Mouse (Mus musculus) heart, embryonic 16.5 days (tissue): Measurements from ENCODE around the gene 4933400A11Rik. TPM values are rescaled to one million over a fixed set of nuclear protein-coding genes. Genes with fewer than 3 reads are reported as not detected.

Experiments
- ATAC-seq: fragments of 200-750 bp; cut with Nextera tagmentation; replicated peaks from 2 replicates; pipeline ENCODE4 v1.8.0; 2017; ENCODE audit warnings: moderate number of reproducible peaks; ENCODE audit not compliant: insufficient read depth, low FRiP score; ENCODE audit errors: extremely low read depth
- H3K27ac ChIP-seq: fragments of 300-500 bp; sonication (generic); 2 replicates; pipeline ENCODE4 v1.5.1; 2014; ENCODE audit warnings: mild to moderate bottlenecking, low read length, control low read depth, moderate library complexity
- H3K27me3 ChIP-seq: fragments of 300-500 bp; sonication (generic); 2 replicates; pipeline ENCODE4 v1.6.1; 2014; ENCODE audit warnings: low read length, mixed read lengths; ENCODE audit not compliant: control insufficient read depth, insufficient read depth
- H3K36me3 ChIP-seq: fragments of 300-500 bp; sonication (generic); 2 replicates; pipeline ENCODE4 v1.6.1; 2014; ENCODE audit not compliant: control insufficient read depth, insufficient read depth
- H3K4me1 ChIP-seq: fragments of 300-500 bp; sonication (generic); 2 replicates; pipeline ENCODE4 v1.6.1; 2014; ENCODE audit warnings: low read length, mixed read lengths; ENCODE audit not compliant: control insufficient read depth, insufficient read depth
- H3K4me2 ChIP-seq: fragments of 300-500 bp; sonication (generic); 2 replicates; pipeline ENCODE4 v1.6.1; 2014; ENCODE audit warnings: low read depth, mild to moderate bottlenecking, control low read depth, low read length
- H3K4me3 ChIP-seq: fragments of 300-500 bp; sonication (generic); 2 replicates; pipeline ENCODE4 v1.5.1; 2014; ENCODE audit warnings: mild to moderate bottlenecking, control low read depth, low read length
- H3K9ac ChIP-seq: fragments of 300-500 bp; sonication (generic); 2 replicates; pipeline ENCODE4 v1.6.1; 2014; ENCODE audit warnings: low read length, control low read depth
- H3K9me3 ChIP-seq: fragments of 300-500 bp; sonication (generic); replicated peaks from 2 replicates; pipeline ENCODE4 v1.6.1; 2016; ENCODE audit warnings: low read length; ENCODE audit not compliant: control insufficient read depth
- WGBS: fragments of 180-500 bp; shearing (Covaris S2); extraction: QIAGEN DNeasy Blood & Tissue Kit; methylation state at CpG from one replicate; pipeline ENCODE4 v1.1.7; 2014; 5-methylcytosine and 5-hydroxymethylcytosine counted together
- polyA plus RNA-seq: library from polyadenylated mRNA; unstranded; fragments of >200 nt; fragmentation: Nextera tagmentation; extraction: Ambion mirVana; gene quantifications from 2 replicates; pipeline ENCODE4 v1.2.1, GENCODE M21; 2015

4933400A11Rik gene
- 0.44 and 0.45 TPM in 2 replicates for polyA plus RNA-seq

DNA sequence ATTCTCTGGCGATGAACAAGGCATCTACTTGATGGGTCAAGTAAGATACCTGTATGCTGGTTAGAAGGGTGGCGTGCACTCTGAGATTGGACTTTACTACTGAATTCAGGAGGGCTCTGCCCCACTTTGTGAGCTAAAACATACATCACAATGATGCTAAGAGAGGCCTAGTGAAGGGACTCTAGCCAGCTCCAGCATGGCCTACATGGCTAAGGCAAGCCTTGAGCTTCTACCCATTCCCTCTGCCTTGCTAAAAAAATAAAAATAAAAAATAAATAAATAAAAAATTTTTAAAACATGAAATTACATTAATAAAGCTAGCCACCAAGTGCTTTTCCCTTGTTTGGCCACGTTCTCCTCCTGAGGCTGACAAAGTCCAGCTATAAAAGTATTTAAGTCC is at the start of gene 4933400A11Rik:
TSS of gene 4933400A11Rik (minus strand) at position 101 of the 400 bp plus-strand sequence.
- H3K36me3 ChIP-seq: no peaks in the 10 kb centered on the region
- no peaks in the 10 kb centered on the region for H3K4me1 ChIP-seq
- H3K9me3 ChIP-seq: no peaks in the 10 kb centered on the region
- H3K9ac ChIP-seq: no peak within 1 kb of the TSS
- no peak within 1 kb of the TSS for H3K4me3 ChIP-seq
- H3K27ac ChIP-seq: no peak within 1 kb of the TSS
- no peak within 1 kb of the TSS for H3K4me2 ChIP-seq
- ATAC-seq: no peak
- H3K27me3 ChIP-seq: no peaks in the 10 kb centered on the region
- WGBS: 86% methylated on average over 3 of the region's 3 CpGs

DNA sequence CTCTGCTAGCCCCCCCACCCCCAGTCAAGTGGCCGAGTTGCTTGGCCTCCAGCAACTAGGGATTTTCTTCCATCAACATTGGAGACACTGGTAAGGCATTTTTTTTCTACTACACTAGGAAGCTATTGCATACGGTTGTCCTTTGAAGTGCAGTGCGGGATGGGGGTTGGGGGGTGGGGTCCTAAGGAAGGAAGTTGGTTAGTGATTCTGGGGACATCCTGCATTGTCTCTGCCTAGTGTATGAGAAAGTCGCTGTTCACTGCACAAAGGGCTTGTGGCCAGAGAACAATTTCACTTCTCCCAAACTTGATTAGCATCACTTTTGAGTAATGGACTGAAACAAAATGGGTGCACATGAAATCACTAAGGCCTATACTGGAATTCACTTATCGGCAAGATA is 48.7 kb upstream of the 4933400A11Rik start:
- Histone ChIP-seq H3K4me2 (no peak overlapping the region), H3K27ac (no peak overlapping the region)
- 40% methylated on average over 5 of the region's 5 CpGs for WGBS

DNA sequence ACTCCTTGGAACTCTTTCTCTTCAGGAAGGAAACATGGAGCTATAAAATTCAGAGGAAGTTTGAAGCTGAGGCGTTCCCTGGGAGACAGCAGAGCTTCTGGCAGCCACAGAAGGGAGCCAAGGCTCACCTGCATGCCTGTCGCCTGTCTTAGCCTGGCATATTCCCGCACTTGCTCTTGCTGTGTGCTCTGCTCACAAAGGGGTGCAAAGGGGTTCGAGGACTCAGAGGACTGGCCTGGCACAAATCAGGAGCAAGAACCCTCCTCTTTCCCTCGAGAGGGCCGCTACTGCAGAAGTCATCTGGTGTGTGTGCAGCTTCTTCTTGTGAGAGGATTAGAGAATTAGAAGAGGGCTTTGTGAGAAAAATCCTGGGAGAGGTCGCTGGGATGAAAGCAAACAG is 48.3 kb upstream of the 4933400A11Rik start:
- ATAC-seq: no peak
- Histone ChIP-seq H3K4me2 (no peak overlapping the region), H3K9ac (no peak overlapping the region), H3K27ac (no peak overlapping the region), H3K4me3 (no peak overlapping the region), H3K36me3 (no peaks in the 10 kb centered on the region), H3K9me3 (no peaks in the 10 kb centered on the region), H3K27me3 (no peaks in the 10 kb centered on the region; the same call in 1 of the 2 replicates), H3K4me1 (no peaks in the 10 kb centered on the region)
- 38% methylated on average over 7 of the region's 7 CpGs for WGBS

More for the DNA sequence above, 48.7 kb upstream of the 4933400A11Rik start:
- H3K4me1 ChIP-seq: no peaks in the 10 kb centered on the region
- no peak overlapping the region for H3K4me3 ChIP-seq
- H3K9ac ChIP-seq: no peak overlapping the region
- H3K36me3 ChIP-seq: no peaks in the 10 kb centered on the region
- no peaks in the 10 kb centered on the region; the same call in 1 of the 2 replicates for H3K27me3 ChIP-seq
- no peak for ATAC-seq
- no peaks in the 10 kb centered on the region for H3K9me3 ChIP-seq

DNA sequence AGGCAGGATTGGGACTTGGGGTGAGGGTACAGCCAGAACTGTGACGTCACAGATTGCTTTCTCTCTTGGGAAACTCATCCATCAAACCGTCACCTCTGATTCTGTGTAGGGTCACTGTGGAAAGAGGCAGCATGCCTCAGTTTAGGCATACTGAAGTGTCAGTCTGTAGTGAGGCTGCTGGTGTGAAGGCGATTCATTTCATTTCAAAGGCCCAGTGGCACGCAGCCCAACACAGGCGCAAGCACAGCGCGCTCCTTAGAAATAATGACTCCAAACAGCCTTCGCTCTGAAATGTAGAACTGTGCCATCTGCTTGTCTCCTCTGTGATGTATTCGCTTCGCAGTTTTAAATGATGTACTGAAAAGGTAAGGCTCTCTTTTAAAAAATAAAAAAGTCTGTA is 47.5 kb upstream of the 4933400A11Rik start:
- 68% methylated on average over 10 of the region's 10 CpGs for WGBS
- H3K4me2 ChIP-seq: no peak overlapping the region
- no peaks in the 10 kb centered on the region for H3K9me3 ChIP-seq
- no peak overlapping the region for H3K4me3 ChIP-seq
- no peaks in the 10 kb centered on the region for H3K4me1 ChIP-seq
- no peak overlapping the region for H3K9ac ChIP-seq
- ATAC-seq: no peak
- H3K27me3 ChIP-seq: no peaks in the 10 kb centered on the region; the same call in 1 of the 2 replicates
- H3K36me3 ChIP-seq: no peaks in the 10 kb centered on the region
- H3K27ac ChIP-seq: no peak overlapping the region

DNA sequence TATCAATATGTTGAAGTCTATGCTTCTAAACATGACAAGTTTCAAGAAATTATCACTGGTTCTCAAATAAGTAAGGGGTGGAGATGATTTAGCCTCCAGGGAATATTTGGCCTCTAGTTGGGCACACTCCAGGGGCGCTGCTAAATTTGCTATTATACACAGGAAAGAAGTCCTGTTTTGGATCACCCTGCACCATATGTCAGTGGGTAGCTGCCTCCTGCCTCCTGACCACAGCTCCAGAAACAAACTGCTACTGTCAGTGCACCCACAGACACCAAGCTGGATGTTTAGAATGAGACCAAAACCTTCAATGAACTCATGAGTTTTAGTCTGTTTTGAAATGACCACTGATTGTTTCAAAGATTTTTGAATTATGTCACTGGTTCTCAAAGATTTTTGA is 34.2 kb upstream of the 4933400A11Rik start:
- H3K9ac ChIP-seq: no peak overlapping the region
- H3K4me3 ChIP-seq: no peak overlapping the region
- H3K27ac ChIP-seq: no peak overlapping the region
- H3K36me3 ChIP-seq: no peaks in the 10 kb centered on the region
- no peaks in the 10 kb centered on the region for H3K4me1 ChIP-seq
- no peak overlapping the region for H3K4me2 ChIP-seq
- H3K9me3 ChIP-seq: no peaks in the 10 kb centered on the region
- no peaks in the 10 kb centered on the region for H3K27me3 ChIP-seq
- 50% methylated on average over 1 of the region's 1 CpGs for WGBS
- ATAC-seq: no peak

DNA sequence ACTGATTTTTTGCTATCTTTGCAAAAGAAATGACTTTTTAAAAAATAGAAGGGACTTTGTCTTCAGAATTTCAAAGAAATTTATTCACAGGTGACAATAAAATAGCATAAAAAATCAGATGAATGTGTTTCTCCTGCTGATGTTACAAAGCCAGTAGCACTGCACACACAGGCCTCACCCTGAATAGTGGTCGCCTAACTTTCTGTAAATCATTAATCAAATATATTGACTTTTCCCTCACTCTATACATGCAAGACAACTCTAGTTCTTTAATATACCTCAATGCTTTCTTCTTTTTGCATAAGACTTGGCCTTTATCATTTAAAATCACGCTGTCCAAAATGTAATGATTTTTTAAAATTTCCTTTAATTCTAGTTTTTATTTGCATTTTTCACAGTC is 32.3 kb upstream of the 4933400A11Rik start:
- no peak for ATAC-seq
- 73% methylated on average over 2 of the region's 2 CpGs for WGBS
- Histone ChIP-seq H3K9me3 (no peaks in the 10 kb centered on the region), H3K36me3 (no peaks in the 10 kb centered on the region), H3K9ac (no peak overlapping the region), H3K4me1 (no peaks in the 10 kb centered on the region), H3K4me2 (no peak overlapping the region), H3K27ac (no peak overlapping the region), H3K27me3 (no peaks in the 10 kb centered on the region), H3K4me3 (no peak overlapping the region)

DNA sequence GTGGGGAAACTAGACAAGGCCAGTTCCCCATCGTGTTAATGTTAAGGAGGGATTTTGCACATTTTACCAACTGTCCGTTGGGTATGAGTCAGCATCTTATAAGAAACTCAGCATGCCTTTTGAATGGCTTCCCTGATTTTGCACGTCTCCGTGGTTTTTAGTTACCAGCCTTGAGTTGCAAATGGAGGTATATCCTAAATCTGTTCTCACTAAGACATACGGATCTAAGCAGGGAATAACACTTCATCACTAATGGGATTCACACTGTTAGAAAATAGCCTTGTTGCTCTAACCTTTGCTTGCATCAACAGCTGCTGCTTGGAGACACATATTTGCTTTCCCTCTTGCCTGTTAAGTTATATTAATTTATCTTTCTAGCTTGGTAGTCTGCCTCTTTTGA is 31.9 kb upstream of the 4933400A11Rik start:
- Histone ChIP-seq H3K9ac (no peak overlapping the region), H3K27me3 (no peaks in the 10 kb centered on the region), H3K36me3 (no peaks in the 10 kb centered on the region), H3K4me1 (no peaks in the 10 kb centered on the region), H3K4me2 (no peak overlapping the region), H3K27ac (no peak overlapping the region), H3K9me3 (no peaks in the 10 kb centered on the region), H3K4me3 (no peak overlapping the region)
- WGBS: 64% methylated on average over 5 of the region's 5 CpGs
- ATAC-seq: no peak

DNA sequence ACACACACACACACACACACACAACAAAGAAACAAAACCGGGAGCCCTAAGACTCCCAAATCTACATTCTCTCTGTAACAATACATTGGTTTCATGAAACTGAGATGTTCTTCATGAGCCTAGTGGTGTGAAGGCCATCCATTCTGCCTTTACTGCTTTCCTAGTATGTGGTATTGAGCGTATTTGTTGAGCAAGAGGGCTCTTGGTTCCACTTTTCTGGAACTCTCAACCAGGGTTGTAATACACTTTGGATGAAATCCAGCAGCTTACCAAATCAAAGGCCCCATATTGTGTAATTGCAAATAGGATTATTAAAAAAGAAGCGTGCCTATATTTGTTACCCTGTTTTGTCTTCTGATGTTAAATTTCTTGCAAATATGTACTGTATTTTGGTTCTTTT is 28.3 kb upstream of the 4933400A11Rik start:
- H3K9me3 ChIP-seq: no peaks in the 10 kb centered on the region
- H3K4me3 ChIP-seq: no peak overlapping the region
- H3K27me3 ChIP-seq: no peaks in the 10 kb centered on the region
- H3K9ac ChIP-seq: no peak overlapping the region
- no peak overlapping the region for H3K4me2 ChIP-seq
- no peak for ATAC-seq
- H3K36me3 ChIP-seq: no peaks in the 10 kb centered on the region
- H3K4me1 ChIP-seq: no peaks in the 10 kb centered on the region
- H3K27ac ChIP-seq: no peak overlapping the region
- 78% methylated on average over 3 of the region's 3 CpGs for WGBS

DNA sequence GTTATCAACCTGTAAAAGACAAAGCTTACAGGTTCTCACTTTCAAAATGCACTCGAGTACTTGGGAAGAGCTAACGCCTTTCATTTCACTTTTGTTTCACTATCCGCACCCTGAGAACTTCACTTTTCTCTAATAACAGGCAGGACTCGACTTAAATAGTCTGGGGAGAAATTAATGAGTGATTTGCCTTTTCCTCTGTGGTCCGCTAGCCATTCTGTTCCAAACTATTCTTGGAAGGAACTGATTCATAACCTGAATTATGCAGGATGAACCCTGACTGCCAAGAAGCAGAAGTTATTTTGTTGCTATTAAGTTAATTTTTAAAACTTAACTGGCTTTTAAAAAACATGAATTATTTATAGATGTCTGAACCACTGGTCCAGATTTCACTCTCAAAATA is 26.4 kb upstream of the 4933400A11Rik start:
- Histone ChIP-seq H3K4me2 (no peak overlapping the region), H3K27me3 (no peaks in the 10 kb centered on the region), H3K9me3 (no peaks in the 10 kb centered on the region), H3K36me3 (no peaks in the 10 kb centered on the region), H3K4me3 (no peak overlapping the region), H3K27ac (no peak overlapping the region), H3K9ac (no peak overlapping the region), H3K4me1 (no peaks in the 10 kb centered on the region)
- ATAC-seq: no peak
- 54% methylated on average over 5 of the region's 5 CpGs for WGBS

DNA sequence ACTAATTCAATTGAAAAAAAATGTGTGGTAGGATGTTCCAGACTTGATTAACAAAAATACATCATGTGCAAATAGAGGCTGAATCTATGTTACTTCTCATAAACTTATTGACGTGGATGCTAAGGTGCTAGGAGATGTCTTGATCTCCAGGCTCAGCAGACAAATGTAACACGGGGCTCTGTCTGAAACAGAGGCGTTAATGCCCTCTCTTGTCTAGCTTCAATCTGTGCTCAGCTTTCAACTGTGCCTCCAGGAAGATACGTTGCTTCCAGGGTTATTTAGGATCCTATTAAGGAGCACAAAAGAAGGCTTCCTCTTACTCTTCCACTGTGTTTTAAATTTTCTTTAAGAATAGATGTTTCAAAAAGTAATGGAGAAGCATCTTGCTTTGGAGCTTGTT is 20.8 kb upstream of the 4933400A11Rik start:
- Histone ChIP-seq H3K9ac (no peak overlapping the region), H3K36me3 (no peaks in the 10 kb centered on the region), H3K4me3 (no peak overlapping the region), H3K4me2 (no peak overlapping the region), H3K27ac (no peak overlapping the region), H3K9me3 (no peaks in the 10 kb centered on the region), H3K4me1 (no peaks in the 10 kb centered on the region), H3K27me3 (no peaks in the 10 kb centered on the region)
- no peak for ATAC-seq
- 54% methylated on average over 4 of the region's 4 CpGs for WGBS
